Mouse (Mus musculus): ENCODE measurements at regions not wholly inside any gene's neighbourhood (a gene's known extent, or its start where the extent isn't known, plus 50 kb on each side); places are given as distances from the start of the nearest gene placed in this dataset.

DNA sequence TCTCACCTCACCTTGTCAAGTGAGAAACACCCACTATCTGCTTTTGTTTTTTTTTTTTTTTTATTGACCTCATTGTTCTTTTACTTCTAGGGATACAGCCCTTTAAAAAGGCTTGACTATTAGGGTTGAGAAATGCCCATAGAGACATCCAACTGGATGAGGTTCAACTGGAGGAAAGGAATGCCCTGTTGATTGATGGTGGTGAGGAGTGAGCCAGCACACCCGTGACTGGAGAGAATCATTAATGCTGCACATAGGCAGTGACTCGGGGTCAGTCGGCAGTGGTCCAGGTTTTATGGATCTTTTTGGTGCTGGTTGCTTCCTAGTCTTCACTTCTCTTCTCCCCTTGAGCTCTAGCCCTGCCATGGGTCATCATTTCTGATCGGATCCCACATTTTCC, 82.9 kb upstream of the Cryz start:
- Histone ChIP-seq H3K9me3 (ENCODE audit: control insufficient read depth, low read length) (no peaks in the 10 kb centered on the region), H3K4me3 (ENCODE audit: low read depth, low read length) (no peak overlapping the region), H3K27me3 (replicated peaks; ENCODE audit: control insufficient read depth, insufficient read depth, low read length) (no peaks in the 10 kb centered on the region), H3K4me1 (replicated peaks; ENCODE audit: control insufficient read depth, insufficient read depth, low read length) (no peaks in the 10 kb centered on the region), H3K4me2 (ENCODE audit: low read length) (no peak overlapping the region), H3K27ac (ENCODE audit: low read depth) (no peak overlapping the region), H3K36me3 (ENCODE audit: control insufficient read depth, insufficient read depth, low read length) (no peaks in the 10 kb centered on the region), H3K9ac (ENCODE audit: low read length) (no peak overlapping the region)
- peak; percentile 18 for DNase-seq (ENCODE audit: low spot score)
- WGBS: 76% methylated on average over 4 of the region's 4 CpGs
- ATAC-seq (replicated peaks; ENCODE audit: low FRiP score, low TSS enrichment, low read depth): no peak

DNA sequence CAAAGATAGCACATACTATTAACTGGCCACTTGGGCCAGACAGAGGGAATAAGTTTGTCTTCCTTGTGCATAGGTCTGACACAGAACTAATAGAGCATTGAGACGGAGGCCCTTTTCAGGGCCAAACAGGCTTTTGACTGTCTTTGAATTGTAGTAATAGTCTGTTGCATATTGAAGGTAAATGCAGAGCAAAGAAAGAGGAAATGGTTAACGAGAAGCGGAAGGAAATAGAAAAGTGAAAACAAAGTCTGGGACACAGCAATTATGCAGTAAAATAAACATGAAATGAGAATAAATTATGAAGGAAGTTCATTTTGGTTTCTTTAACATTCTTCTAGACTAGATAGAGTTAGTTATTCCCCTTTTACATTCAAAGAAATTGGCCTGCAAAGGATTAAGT, 86.4 kb upstream of the Cryz start:
- no peak overlapping the region for H3K27ac ChIP-seq (ENCODE audit: low read depth)
- no peaks in the 10 kb centered on the region for H3K9me3 ChIP-seq (ENCODE audit: control insufficient read depth, low read length)
- H3K9ac ChIP-seq (ENCODE audit: low read length): no peak overlapping the region
- no peak overlapping the region for H3K4me3 ChIP-seq (ENCODE audit: low read depth, low read length)
- no peaks in the 10 kb centered on the region for H3K36me3 ChIP-seq (ENCODE audit: control insufficient read depth, insufficient read depth, low read length)
- H3K4me2 ChIP-seq (ENCODE audit: low read length): no peak overlapping the region
- 82% methylated on average over 3 of the region's 3 CpGs for WGBS
- no peaks in the 10 kb centered on the region for H3K4me1 ChIP-seq (replicated peaks; ENCODE audit: control insufficient read depth, insufficient read depth, low read length)
- H3K27me3 ChIP-seq (replicated peaks; ENCODE audit: control insufficient read depth, insufficient read depth, low read length): no peaks in the 10 kb centered on the region; the same call in 1 of the 2 replicates
- ATAC-seq (replicated peaks; ENCODE audit: low FRiP score, low TSS enrichment, low read depth): no peak
- DNase-seq (ENCODE audit: low spot score): peak; percentile 12

DNA sequence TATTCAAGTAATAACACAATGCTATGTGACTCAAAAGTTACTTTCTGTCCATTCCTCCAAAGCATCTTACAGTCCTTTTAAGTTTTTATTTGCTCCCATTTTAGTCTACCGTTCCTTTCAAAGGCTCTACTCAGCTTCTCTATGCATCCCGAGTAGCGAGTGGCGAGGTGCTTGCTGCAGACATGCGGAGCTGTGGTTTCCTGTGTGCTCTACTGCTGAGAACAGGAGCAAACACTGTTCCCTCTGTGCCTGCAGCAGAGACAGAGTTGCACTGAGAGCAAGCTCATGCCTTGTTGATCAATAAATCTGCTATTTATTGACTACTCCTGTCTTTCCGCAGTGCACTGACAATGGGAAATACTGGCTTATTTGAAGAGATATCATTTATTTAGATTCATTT, 87.1 kb upstream of the Cryz start:
- H3K9ac ChIP-seq (ENCODE audit: low read length): no peak overlapping the region
- WGBS: 72% methylated on average over 6 of the region's 6 CpGs
- H3K4me1 ChIP-seq (replicated peaks; ENCODE audit: control insufficient read depth, insufficient read depth, low read length): no peaks in the 10 kb centered on the region
- no peaks in the 10 kb centered on the region; the same call in 1 of the 2 replicates for H3K27me3 ChIP-seq (replicated peaks; ENCODE audit: control insufficient read depth, insufficient read depth, low read length)
- no peak for ATAC-seq (replicated peaks; ENCODE audit: low FRiP score, low TSS enrichment, low read depth)
- H3K36me3 ChIP-seq (ENCODE audit: control insufficient read depth, insufficient read depth, low read length): no peaks in the 10 kb centered on the region
- peak; percentile 44 for DNase-seq (ENCODE audit: low spot score)
- no peak overlapping the region for H3K27ac ChIP-seq (ENCODE audit: low read depth)
- no peak overlapping the region for H3K4me3 ChIP-seq (ENCODE audit: low read depth, low read length)
- H3K9me3 ChIP-seq (ENCODE audit: control insufficient read depth, low read length): no peaks in the 10 kb centered on the region
- no peak overlapping the region for H3K4me2 ChIP-seq (ENCODE audit: low read length)

DNA sequence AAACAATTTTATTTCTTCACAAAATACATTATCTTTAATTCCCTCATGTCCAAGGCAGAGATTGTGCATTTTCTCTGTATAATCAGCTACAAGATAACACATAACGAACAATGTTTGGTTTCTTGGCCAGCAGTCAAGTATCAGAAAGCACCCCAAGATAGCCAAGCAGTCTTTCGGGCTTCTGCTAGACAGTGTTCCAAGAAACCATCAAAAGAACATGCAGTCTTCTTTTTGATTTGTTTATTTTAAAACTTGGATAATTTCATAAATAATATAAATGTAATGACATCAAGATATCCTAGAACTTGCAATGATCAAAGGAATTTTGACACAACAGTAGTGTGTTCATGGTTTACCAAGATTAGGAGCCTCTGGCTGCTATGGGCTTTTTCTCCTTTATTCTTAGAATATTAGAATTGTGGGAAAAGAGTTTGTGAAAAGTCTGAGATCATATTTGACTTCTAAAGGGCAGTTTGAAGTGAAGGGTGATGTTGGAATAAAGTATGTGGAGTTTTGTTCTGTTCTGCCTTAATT, 103.1 kb upstream of the Cryz start:
- no peaks in the 10 kb centered on the region for H3K4me1 ChIP-seq (replicated peaks; ENCODE audit: control insufficient read depth, insufficient read depth, low read length)
- H3K4me2 ChIP-seq (ENCODE audit: low read length): no peak overlapping the region
- H3K27ac ChIP-seq (ENCODE audit: low read depth): no peak overlapping the region
- no peak overlapping the region for H3K9ac ChIP-seq (ENCODE audit: low read length)
- DNase-seq (ENCODE audit: low spot score) (no peak), ATAC-seq (replicated peaks; ENCODE audit: low FRiP score, low TSS enrichment, low read depth) (no peak)
- H3K27me3 ChIP-seq (replicated peaks; ENCODE audit: control insufficient read depth, insufficient read depth, low read length): no peaks in the 10 kb centered on the region
- no peak overlapping the region for H3K4me3 ChIP-seq (ENCODE audit: low read depth, low read length)
- WGBS: 79% methylated on average over 2 of the region's 2 CpGs
- H3K9me3 ChIP-seq (ENCODE audit: control insufficient read depth, low read length): no peaks in the 10 kb centered on the region
- H3K36me3 ChIP-seq (ENCODE audit: control insufficient read depth, insufficient read depth, low read length): no peaks in the 10 kb centered on the region

DNA sequence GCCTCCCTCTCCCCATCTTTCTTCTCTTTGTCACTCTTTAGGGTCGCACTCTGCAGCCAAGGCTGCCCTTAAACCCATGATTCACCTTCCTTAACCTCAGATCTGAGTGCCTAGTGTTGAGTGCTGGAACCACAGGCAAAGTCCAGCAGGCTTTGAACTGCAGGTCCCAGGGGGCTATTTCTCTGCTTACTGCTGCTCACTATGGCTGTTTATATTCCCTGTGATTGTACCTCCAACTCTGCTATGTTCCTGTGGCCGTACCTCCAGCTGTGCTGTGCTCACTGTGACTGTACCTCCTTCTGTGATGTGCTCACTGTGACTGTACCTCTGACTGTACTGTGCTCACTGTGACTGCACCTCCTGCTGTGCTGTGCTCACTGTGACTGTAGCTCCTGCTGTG, 124.1 kb upstream of the Cryz start:
- no peak overlapping the region for H3K9ac ChIP-seq (ENCODE audit: low read length)
- H3K27ac ChIP-seq (ENCODE audit: low read depth): no peak overlapping the region
- H3K4me2 ChIP-seq (ENCODE audit: low read length): no peak overlapping the region
- ATAC-seq (replicated peaks; ENCODE audit: low FRiP score, low TSS enrichment, low read depth) (no peak), DNase-seq (ENCODE audit: low spot score) (no peak)
- H3K9me3 ChIP-seq (ENCODE audit: control insufficient read depth, low read length): no peaks in the 10 kb centered on the region
- peaks cover 8% of the 10 kb centered on the region; the same call in 1 of the 2 replicates for H3K27me3 ChIP-seq (replicated peaks; ENCODE audit: control insufficient read depth, insufficient read depth, low read length)
- H3K4me1 ChIP-seq (replicated peaks; ENCODE audit: control insufficient read depth, insufficient read depth, low read length): peaks cover 9% of the 10 kb centered on the region
- no peaks in the 10 kb centered on the region for H3K36me3 ChIP-seq (ENCODE audit: control insufficient read depth, insufficient read depth, low read length)
- WGBS: 84% methylated on average over 2 of the region's 2 CpGs
- no peak overlapping the region for H3K4me3 ChIP-seq (ENCODE audit: low read depth, low read length)

DNA sequence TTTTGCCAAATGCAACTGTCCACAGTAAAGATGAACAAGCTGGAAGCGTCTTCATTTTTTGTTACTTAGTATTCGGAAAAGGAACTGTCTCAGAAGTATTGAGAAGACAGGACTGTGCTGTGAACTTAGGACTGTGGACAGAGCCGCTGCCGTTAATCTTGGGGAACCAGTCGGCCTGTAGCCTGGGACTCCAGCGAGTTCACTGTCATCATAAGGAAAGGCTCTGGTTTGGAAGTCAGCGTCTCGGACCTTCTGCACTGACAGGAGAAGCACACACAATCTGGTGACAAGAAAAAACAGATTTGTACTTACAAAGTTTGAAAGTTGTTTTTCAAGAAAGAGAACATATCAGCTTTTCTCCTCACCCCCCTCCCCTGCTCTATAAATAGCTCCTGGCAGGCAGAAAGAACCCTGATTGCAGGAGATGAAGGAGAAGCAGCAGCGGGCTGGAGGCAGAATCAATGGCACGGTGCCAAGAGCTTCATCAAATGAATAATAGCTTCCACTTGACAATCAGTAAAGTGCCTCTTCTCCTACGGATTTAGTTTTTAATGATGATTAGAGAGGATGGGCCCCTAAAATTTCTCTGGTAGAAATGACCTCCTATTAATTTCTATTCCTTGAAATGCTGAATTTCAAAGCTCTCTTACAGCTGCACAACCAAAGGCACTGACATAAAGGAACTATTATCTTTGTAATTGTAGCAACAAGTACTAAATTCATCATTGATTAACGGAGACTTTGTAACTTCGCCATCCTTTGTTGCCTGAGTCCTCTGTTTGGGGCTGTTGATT, 128.7 kb upstream of the Cryz start:
- H3K27ac ChIP-seq (ENCODE audit: low read depth): no peak overlapping the region
- WGBS: 10% methylated on average over 13 of the region's 13 CpGs
- H3K36me3 ChIP-seq (ENCODE audit: control insufficient read depth, insufficient read depth, low read length): no peaks in the 10 kb centered on the region
- no peak; the same call in 1 of the 2 replicates for ATAC-seq (replicated peaks; ENCODE audit: low FRiP score, low TSS enrichment, low read depth)
- H3K9ac ChIP-seq (ENCODE audit: low read length): no peak overlapping the region
- H3K27me3 ChIP-seq (replicated peaks; ENCODE audit: control insufficient read depth, insufficient read depth, low read length): peaks cover 17% of the 10 kb centered on the region
- H3K4me1 ChIP-seq (replicated peaks; ENCODE audit: control insufficient read depth, insufficient read depth, low read length): peaks cover 10% of the 10 kb centered on the region
- no peak overlapping the region for H3K4me3 ChIP-seq (ENCODE audit: low read depth, low read length)
- peak; percentile 65 for DNase-seq (ENCODE audit: low spot score)
- peak overlapping the region; percentile 38 for H3K4me2 ChIP-seq (ENCODE audit: low read length)
- H3K9me3 ChIP-seq (ENCODE audit: control insufficient read depth, low read length): no peaks in the 10 kb centered on the region

DNA sequence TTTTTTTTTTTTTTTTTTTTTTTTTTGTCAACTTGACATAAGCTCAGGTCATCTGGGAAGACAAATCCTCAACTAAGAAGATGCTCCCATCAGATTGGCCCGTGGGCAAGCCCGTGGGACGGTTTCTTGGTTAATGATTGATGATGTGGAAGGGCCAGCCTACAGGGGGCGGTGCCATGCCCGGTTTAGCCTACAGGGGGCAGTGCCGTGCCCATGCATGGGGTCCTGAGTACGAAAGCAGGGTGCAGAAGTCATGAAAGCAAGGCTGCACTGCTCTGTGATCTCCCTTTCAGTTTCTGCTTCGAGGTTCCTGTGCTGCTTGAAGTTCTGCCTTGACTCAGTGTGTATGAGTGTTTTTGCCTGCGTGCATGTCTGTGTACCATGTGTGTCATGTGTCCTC, 127.7 kb upstream of the Lhx8 start:
- H3K4me2 ChIP-seq (ENCODE audit: low read length): no peak overlapping the region
- no peak for ATAC-seq (replicated peaks; ENCODE audit: low FRiP score, low TSS enrichment, low read depth)
- DNase-seq (ENCODE audit: low spot score): no peak
- H3K4me1 ChIP-seq (replicated peaks; ENCODE audit: control insufficient read depth, insufficient read depth, low read length): no peaks in the 10 kb centered on the region
- no peaks in the 10 kb centered on the region for H3K36me3 ChIP-seq (ENCODE audit: control insufficient read depth, insufficient read depth, low read length)
- no peak overlapping the region for H3K9ac ChIP-seq (ENCODE audit: low read length)
- no peaks in the 10 kb centered on the region for H3K9me3 ChIP-seq (ENCODE audit: control insufficient read depth, low read length)
- H3K4me3 ChIP-seq (ENCODE audit: low read depth, low read length): no peak overlapping the region
- H3K27me3 ChIP-seq (replicated peaks; ENCODE audit: control insufficient read depth, insufficient read depth, low read length): no peaks in the 10 kb centered on the region
- no peak overlapping the region for H3K27ac ChIP-seq (ENCODE audit: low read depth)
- 81% methylated on average over 9 of the region's 9 CpGs for WGBS

DNA sequence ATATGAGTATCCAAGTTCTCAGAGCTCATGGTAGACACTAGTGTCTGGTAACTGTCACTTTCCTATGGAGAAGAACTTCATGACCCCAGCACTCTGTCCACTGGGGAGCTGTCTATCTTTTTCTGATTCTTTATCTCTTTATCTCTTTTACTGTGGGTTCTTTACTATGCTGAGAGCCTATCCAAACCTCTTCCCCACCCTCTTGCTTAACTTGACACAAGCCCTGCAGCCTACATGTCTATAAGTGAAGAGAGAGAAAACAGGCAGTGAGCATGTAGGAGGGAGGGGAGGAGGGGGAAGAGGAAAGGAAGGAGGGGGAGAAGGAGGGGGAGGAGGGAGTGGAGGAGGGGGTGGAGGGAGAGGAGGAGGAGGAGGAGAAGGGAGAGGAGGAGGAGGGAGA, 122.6 kb upstream of the Lhx8 start:
- Histone ChIP-seq H3K4me3 (ENCODE audit: low read depth, low read length) (no peak overlapping the region), H3K4me1 (replicated peaks; ENCODE audit: control insufficient read depth, insufficient read depth, low read length) (no peaks in the 10 kb centered on the region), H3K27ac (ENCODE audit: low read depth) (no peak overlapping the region), H3K9ac (ENCODE audit: low read length) (no peak overlapping the region), H3K9me3 (ENCODE audit: control insufficient read depth, low read length) (0 out of 2 replicates have a peak, but pooled peaks cover 3% of the 10 kb centered on the region), H3K27me3 (replicated peaks; ENCODE audit: control insufficient read depth, insufficient read depth, low read length) (no peaks in the 10 kb centered on the region), H3K4me2 (ENCODE audit: low read length) (no peak overlapping the region), H3K36me3 (ENCODE audit: control insufficient read depth, insufficient read depth, low read length) (no peaks in the 10 kb centered on the region)
- DNase-seq (ENCODE audit: low spot score): no peak
- no peak for ATAC-seq (replicated peaks; ENCODE audit: low FRiP score, low TSS enrichment, low read depth)

DNA sequence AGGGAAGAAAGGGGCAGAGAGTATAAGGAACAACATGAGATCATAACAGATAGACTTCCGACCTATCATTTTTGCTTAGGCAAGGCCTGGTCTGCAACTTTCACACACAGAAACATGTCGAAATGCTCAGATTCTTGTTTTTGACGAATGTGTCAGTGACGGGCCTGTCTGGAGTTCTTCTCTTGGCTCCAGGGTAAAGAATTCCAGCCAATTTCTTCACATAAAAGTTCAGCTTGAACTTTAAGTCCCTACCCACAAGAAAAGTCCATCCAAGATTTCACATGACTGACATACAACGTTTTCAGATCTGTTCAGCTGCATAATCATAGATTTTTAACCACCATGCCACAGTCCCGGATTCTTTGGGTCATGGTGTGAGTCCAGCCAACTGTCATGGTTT, 122.1 kb upstream of the Lhx8 start:
- H3K9me3 ChIP-seq (ENCODE audit: control insufficient read depth, low read length): 0 out of 2 replicates have a peak, but pooled peaks cover 3% of the 10 kb centered on the region
- H3K36me3 ChIP-seq (ENCODE audit: control insufficient read depth, insufficient read depth, low read length): no peaks in the 10 kb centered on the region
- H3K27me3 ChIP-seq (replicated peaks; ENCODE audit: control insufficient read depth, insufficient read depth, low read length): no peaks in the 10 kb centered on the region
- DNase-seq (ENCODE audit: low spot score) (no peak), ATAC-seq (replicated peaks; ENCODE audit: low FRiP score, low TSS enrichment, low read depth) (no peak)
- no peak overlapping the region for H3K9ac ChIP-seq (ENCODE audit: low read length)
- H3K4me3 ChIP-seq (ENCODE audit: low read depth, low read length): no peak overlapping the region
- WGBS: 61% methylated on average over 6 of the region's 6 CpGs
- no peak overlapping the region for H3K27ac ChIP-seq (ENCODE audit: low read depth)
- H3K4me2 ChIP-seq (ENCODE audit: low read length): no peak overlapping the region
- H3K4me1 ChIP-seq (replicated peaks; ENCODE audit: control insufficient read depth, insufficient read depth, low read length): no peaks in the 10 kb centered on the region
